Mouse (Mus musculus) brain, embryonic 14.5 days (tissue): ENCODE data around the gene Tmem199.

Source experiments
- CTCF ChIP-seq: fragments of 200-500 bp; IDR thresholded peaks from 2 replicates; pipeline ENCODE4 v1.5.1; 2012; ENCODE audit warnings: inconsistent platforms, mild to moderate bottlenecking, moderate library complexity, borderline replicate concordance; ENCODE audit not compliant: insufficient read depth, insufficient read length; ENCODE audit errors: extremely low read depth
- POLR2A ChIP-seq: fragments of 200-500 bp; IDR thresholded peaks from 2 replicates; pipeline ENCODE4 v1.6.1; 2012; ENCODE audit warnings: mild to moderate bottlenecking, inconsistent platforms, borderline replicate concordance; ENCODE audit not compliant: poor library complexity, insufficient read depth, insufficient read length, severe bottlenecking; ENCODE audit errors: extremely low read depth

DNA sequence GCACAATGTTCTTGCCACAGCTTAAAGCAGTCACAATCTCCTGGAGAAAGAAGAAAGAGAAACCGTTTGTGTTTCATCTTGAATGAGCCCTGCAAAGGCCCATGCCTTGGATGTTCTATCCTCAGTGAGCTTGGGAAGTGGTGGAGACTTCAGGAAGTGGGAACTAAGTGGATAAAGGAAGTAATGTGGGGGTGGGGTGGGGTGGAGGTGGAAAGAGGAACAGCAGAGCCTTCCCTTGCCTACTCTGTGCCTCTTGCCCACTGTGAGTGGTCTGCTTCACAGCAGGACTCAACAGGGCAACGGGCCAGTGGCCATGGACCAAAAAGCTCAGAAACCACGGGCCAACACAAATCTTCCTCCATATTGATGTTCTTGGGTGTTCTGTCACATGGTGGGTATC, 36.7 kb downstream of the Tmem199 start:
- TF ChIP-seq POLR2A = no peak
- TF ChIP-seq CTCF = no peak
